Mouse (Mus musculus) heart, adult 2 months (tissue): ENCODE measurements around the gene Lyplal1.

Source experiments
- CTCF ChIP-seq: fragments of 200-600 bp; IDR thresholded peaks from 2 replicates; pipeline ENCODE4 v1.8.1; 2022; ENCODE audit warnings: antibody characterized with exemption, mild to moderate bottlenecking, moderate library complexity
- POLR2A ChIP-seq: fragments of 200-500 bp; IDR thresholded peaks from 2 replicates; pipeline ENCODE4 v1.6.1; 2011; ENCODE audit warnings: mild to moderate bottlenecking, low read depth, low read length, control low read depth; ENCODE audit not compliant: insufficient read depth

DNA sequence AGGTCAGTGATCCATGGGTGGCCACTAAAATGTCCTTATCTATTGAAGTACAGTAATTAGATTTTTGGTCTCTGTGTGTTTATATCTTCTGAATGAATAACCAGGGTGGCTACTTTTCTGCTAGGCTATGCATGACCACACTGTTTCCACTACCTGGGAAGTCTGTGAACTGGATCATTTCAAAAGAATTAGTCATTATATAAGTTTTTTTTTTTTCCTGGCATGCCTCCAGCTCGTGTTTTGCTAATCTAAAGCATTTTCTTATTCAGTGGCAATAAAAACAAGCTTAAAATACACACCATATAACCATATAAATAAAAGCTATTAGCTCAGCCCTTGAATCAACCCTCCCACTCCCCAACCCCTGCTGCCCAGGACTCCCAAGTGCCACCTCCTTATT, 75.3 kb downstream of the Lyplal1 start:
- TF ChIP-seq CTCF (no peak), POLR2A (no peak)
